Mouse (Mus musculus) forebrain, embryonic 16.5 days (tissue): ENCODE measurements at regions not wholly inside any gene's neighbourhood (a gene's known extent, or its start where the extent isn't known, plus 50 kb on each side); places are given as distances from the start of the nearest gene placed in this dataset.

Source experiments
- ATAC-seq: fragments of 200-750 bp; cut with Nextera tagmentation; 2 replicates; pipeline ENCODE4 v1.8.0; 2017; ENCODE audit warnings: mild to moderate bottlenecking, moderate library complexity
- H3K27ac ChIP-seq: fragments of 300-500 bp; sonication (generic); 2 replicates; pipeline ENCODE4 v1.5.1; 2014; ENCODE audit warnings: low read length, control low read depth
- H3K27me3 ChIP-seq: fragments of 300-500 bp; sonication (generic); replicated peaks from 2 replicates; pipeline ENCODE4 v1.6.1; 2014; ENCODE audit warnings: low read length; ENCODE audit not compliant: control insufficient read depth, insufficient read depth
- H3K36me3 ChIP-seq: fragments of 300-500 bp; sonication (generic); 2 replicates; pipeline ENCODE4 v1.6.1; 2014; ENCODE audit not compliant: control insufficient read depth, insufficient read depth
- H3K4me1 ChIP-seq: fragments of 300-500 bp; sonication (generic); replicated peaks from 2 replicates; pipeline ENCODE4 v1.6.1; 2014; ENCODE audit warnings: low read length; ENCODE audit not compliant: control insufficient read depth, insufficient read depth
- H3K4me2 ChIP-seq: fragments of 300-500 bp; sonication (generic); 2 replicates; pipeline ENCODE4 v1.6.1; 2014; ENCODE audit warnings: mild to moderate bottlenecking, low read length, control low read depth
- H3K4me3 ChIP-seq: fragments of 300-500 bp; sonication (generic); replicated peaks from 2 replicates; pipeline ENCODE4 v1.5.1; 2014; ENCODE audit warnings: mild to moderate bottlenecking, low read length, control low read depth
- H3K9ac ChIP-seq: fragments of 300-500 bp; sonication (generic); replicated peaks from 2 replicates; pipeline ENCODE4 v1.6.1; 2014; ENCODE audit warnings: low read depth, low read length, control low read depth
- H3K9me3 ChIP-seq: fragments of 300-500 bp; sonication (generic); 2 replicates; pipeline ENCODE4 v1.6.1; 2016; ENCODE audit warnings: low read length; ENCODE audit not compliant: control insufficient read depth
- WGBS: fragments of 180-500 bp; shearing (Covaris S2); extraction: QIAGEN DNeasy Blood & Tissue Kit; methylation state at CpG from one replicate; pipeline ENCODE4 v1.1.7; 2014; 5-methylcytosine and 5-hydroxymethylcytosine counted together

DNA sequence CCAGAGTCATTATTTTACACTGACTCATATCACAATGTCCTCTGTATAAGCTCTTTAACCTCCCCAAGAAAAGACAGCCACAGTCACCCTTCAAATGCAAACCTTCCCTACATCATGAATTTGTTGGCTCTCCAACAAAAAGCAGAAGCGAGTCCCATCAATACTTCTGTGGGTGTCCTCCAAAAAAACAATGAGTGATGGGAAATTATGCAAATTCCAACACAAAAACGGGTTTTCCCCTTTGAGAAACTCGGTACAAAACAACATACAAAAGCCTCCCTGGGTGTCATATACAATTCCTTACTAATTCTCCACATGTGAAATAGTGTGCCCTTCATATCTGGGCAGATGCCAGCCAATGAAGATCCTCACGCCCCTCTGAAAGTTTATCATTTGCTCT is 311.8 kb upstream of the 4930412O13Rik start:
- ATAC-seq, result no peak
- no peaks in the 10 kb centered on the region for H3K9me3 ChIP-seq

DNA sequence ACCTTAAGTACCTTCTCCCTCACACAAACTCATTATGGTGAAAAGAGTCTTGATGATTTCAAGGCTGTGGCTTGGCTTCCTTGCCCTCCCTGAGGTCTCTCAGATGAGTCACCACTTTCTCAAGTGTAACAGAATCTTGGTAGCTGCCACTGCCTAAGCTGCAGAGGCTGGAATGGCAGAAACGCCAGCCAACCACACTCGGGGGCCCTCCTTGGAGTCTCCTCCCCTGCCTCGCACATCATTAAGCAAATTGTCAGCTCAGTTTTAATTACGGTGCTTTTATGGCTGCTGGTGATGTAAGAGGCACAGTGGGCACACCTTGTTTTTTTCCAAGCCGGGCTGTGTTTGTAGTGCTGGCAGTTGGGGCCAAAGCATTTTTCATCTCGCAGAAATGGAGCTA is 306.9 kb upstream of the 4930412O13Rik start:
- peak; percentile 95 for ATAC-seq

More for the DNA sequence above, 311.8 kb upstream of the 4930412O13Rik start:
- H3K4me1 ChIP-seq, result peaks cover 2% of the 10 kb centered on the region
- no peak overlapping the region for H3K4me2 ChIP-seq
- no peak overlapping the region for H3K9ac ChIP-seq
- H3K27me3 ChIP-seq, result no peaks in the 10 kb centered on the region
- WGBS, result 67% methylated on average over 4 of the region's 4 CpGs
- H3K27ac ChIP-seq, result no peak overlapping the region
- no peak overlapping the region for H3K4me3 ChIP-seq
- H3K36me3 ChIP-seq, result no peaks in the 10 kb centered on the region

DNA sequence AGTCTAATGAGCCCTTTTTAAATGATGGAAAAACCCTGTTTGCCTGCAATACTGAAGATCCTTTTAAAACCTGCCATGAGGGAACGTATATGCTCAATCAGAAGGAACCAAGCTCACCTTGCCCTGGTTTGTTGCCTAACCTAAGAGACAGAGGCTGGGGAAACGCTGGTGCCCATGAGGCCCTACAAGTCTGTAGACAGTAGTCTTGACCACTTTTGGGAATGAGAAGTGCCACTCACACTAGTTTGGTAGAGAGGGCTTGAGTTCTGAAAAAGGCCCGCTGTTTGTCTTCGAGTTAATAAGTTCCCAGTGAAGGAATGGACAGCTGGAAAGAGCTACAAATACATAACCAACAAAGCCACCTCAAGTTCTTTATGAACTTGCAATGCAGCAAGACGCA is 306.4 kb upstream of the 4930412O13Rik start:
- no peak overlapping the region for H3K27ac ChIP-seq
- 54% methylated on average over 5 of the region's 5 CpGs for WGBS
- no peak overlapping the region for H3K9ac ChIP-seq
- H3K4me3 ChIP-seq, result no peak overlapping the region
- H3K4me1 ChIP-seq, result peaks cover 4% of the 10 kb centered on the region
- ATAC-seq, result peak; percentile 18; the same call in 1 of the 2 replicates
- no peaks in the 10 kb centered on the region for H3K36me3 ChIP-seq
- no peaks in the 10 kb centered on the region for H3K9me3 ChIP-seq
- H3K4me2 ChIP-seq, result no peak overlapping the region
- H3K27me3 ChIP-seq, result no peaks in the 10 kb centered on the region

More for the DNA sequence above, 306.9 kb upstream of the 4930412O13Rik start:
- Histone ChIP-seq H3K4me2 (peak overlapping the region; percentile 34), H3K4me1 (peaks cover 4% of the 10 kb centered on the region), H3K27ac (no peak overlapping the region), H3K36me3 (no peaks in the 10 kb centered on the region), H3K9me3 (no peaks in the 10 kb centered on the region), H3K27me3 (no peaks in the 10 kb centered on the region), H3K4me3 (no peak overlapping the region), H3K9ac (no peak overlapping the region)
- WGBS, result 9% methylated on average over 6 of the region's 6 CpGs

DNA sequence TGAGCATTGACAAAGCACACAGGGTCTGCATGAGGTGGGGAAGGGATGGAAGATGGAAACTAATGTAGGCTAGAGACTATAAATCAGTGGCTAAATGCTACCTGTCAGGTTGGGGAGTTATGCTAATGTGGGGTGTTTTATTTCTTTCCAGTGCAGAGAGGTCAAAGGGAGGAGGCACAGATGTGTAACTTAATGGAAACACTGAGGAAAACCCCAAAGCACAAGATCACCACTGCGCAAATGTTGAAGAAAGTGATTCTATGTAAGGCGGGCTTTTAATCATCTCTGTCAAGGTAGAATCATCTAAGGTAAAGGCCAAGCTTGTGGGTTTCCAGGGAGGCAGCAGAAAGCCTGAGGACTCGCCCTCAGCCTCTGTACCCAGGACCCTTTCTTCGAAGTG is 303.2 kb upstream of the 4930412O13Rik start:
- H3K27ac ChIP-seq, result no peak overlapping the region
- H3K4me2 ChIP-seq, result no peak overlapping the region
- ATAC-seq, result no peak
- no peak overlapping the region for H3K4me3 ChIP-seq
- H3K36me3 ChIP-seq, result no peaks in the 10 kb centered on the region
- 84% methylated on average over 4 of the region's 4 CpGs for WGBS
- no peak overlapping the region for H3K9ac ChIP-seq
- no peaks in the 10 kb centered on the region for H3K9me3 ChIP-seq
- H3K4me1 ChIP-seq, result peaks cover 4% of the 10 kb centered on the region
- H3K27me3 ChIP-seq, result no peaks in the 10 kb centered on the region

DNA sequence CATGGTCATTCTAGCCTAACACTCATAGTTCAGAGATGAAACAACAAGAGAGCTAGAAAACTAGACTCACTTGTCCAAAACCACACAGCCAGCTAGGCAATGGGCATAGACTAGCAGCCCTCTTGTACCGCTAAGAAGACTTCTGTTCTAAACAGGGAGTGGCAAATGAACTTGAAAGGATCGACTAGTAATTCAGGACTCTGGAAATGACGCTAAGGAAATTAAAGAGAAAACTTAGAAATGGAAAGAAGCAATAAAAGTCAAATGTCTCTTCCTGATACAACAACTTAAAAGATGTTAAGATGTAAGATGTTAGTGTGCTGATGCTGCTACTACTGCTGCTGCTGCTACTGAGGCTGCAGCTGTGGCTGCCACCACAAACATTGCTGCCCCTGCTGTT is 293.7 kb upstream of the 4930412O13Rik start:
- Histone ChIP-seq H3K4me3 (no peak overlapping the region), H3K9ac (no peak overlapping the region), H3K27me3 (no peaks in the 10 kb centered on the region), H3K27ac (no peak overlapping the region), H3K4me1 (no peaks in the 10 kb centered on the region), H3K36me3 (no peaks in the 10 kb centered on the region), H3K4me2 (no peak overlapping the region), H3K9me3 (peaks cover 2% of the 10 kb centered on the region; the same call in 1 of the 2 replicates)
- 100% methylated on average over 3 of the region's 3 CpGs for WGBS
- ATAC-seq, result no peak

DNA sequence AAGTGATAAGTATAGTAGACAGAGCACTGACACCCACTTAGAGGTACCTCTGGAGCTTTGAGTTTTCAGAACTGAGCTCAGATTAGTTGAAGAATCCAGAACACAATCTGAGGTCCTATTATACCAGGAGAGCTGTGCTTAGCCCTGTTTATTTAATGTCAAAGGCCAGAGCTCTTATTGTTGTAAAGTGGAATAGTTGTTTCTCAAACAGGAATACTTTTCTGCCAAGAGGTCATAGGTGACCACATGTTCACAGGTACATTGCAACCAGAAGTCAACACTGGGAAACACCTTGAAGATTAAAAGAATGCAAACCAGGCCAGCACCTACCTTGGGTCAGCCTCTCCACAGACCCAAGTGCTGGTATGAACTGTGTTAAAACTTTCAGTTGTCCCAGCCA is 291.9 kb upstream of the 4930412O13Rik start:
- no peak overlapping the region for H3K9ac ChIP-seq
- no peaks in the 10 kb centered on the region for H3K4me1 ChIP-seq
- ATAC-seq, result no peak
- H3K9me3 ChIP-seq, result peaks cover 2% of the 10 kb centered on the region; the same call in 1 of the 2 replicates
- H3K4me3 ChIP-seq, result no peak overlapping the region
- no peaks in the 10 kb centered on the region for H3K36me3 ChIP-seq
- no peaks in the 10 kb centered on the region for H3K27me3 ChIP-seq
- no peak overlapping the region for H3K27ac ChIP-seq
- H3K4me2 ChIP-seq, result no peak overlapping the region

DNA sequence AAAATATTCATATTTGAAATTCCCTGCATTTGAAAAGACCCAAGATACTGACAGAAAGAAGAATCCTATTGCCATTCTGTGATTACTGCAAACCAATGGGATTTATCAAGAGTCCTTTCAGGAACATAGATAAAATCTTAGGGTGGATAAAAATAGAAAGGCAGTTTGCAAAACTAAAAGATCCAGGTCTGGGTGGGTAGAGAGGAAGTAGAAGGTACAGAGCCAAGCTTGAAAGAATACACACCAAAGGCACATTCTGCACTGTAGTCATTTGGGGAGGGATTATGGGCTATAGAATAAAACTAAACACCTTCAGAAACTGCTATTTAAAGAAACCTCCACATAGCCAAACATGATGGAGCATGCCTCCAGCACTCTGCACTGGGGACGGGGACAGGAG is 288.5 kb upstream of the 4930412O13Rik start:
- 77% methylated on average over 1 of the region's 1 CpGs for WGBS
- Histone ChIP-seq H3K4me1 (no peaks in the 10 kb centered on the region), H3K9me3 (peaks cover 2% of the 10 kb centered on the region; the same call in 1 of the 2 replicates), H3K4me2 (no peak overlapping the region), H3K27me3 (no peaks in the 10 kb centered on the region), H3K27ac (no peak overlapping the region), H3K9ac (no peak overlapping the region), H3K36me3 (no peaks in the 10 kb centered on the region), H3K4me3 (no peak overlapping the region)
- no peak for ATAC-seq

DNA sequence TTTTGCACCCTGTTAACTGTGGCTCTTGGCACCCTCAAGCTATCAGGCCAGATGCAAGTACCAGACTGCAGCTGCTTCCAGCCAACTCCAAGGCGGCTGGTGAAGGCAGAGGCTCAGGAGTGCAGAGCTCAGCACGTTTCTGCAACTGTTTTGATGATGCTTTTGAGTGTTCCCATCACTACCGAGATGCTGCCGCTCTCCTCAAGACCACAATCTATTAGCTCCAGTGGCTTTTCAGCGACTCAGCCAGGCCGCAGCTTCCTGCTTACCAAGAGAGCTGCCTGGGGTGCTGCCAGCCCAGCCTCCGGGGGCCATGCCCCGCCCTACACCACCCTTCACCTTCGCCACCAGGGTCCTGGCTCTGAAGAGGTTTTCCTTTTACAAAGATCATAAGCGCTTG is 287.1 kb upstream of the 4930412O13Rik start:
- Histone ChIP-seq H3K4me3 (no peak overlapping the region), H3K9me3 (peaks cover 2% of the 10 kb centered on the region; the same call in 1 of the 2 replicates), H3K36me3 (no peaks in the 10 kb centered on the region), H3K27me3 (no peaks in the 10 kb centered on the region), H3K4me1 (no peaks in the 10 kb centered on the region), H3K27ac (no peak overlapping the region), H3K4me2 (no peak overlapping the region), H3K9ac (no peak overlapping the region)
- WGBS, result 44% methylated on average over 10 of the region's 10 CpGs
- ATAC-seq, result peak; percentile 12; the same call in 1 of the 2 replicates

DNA sequence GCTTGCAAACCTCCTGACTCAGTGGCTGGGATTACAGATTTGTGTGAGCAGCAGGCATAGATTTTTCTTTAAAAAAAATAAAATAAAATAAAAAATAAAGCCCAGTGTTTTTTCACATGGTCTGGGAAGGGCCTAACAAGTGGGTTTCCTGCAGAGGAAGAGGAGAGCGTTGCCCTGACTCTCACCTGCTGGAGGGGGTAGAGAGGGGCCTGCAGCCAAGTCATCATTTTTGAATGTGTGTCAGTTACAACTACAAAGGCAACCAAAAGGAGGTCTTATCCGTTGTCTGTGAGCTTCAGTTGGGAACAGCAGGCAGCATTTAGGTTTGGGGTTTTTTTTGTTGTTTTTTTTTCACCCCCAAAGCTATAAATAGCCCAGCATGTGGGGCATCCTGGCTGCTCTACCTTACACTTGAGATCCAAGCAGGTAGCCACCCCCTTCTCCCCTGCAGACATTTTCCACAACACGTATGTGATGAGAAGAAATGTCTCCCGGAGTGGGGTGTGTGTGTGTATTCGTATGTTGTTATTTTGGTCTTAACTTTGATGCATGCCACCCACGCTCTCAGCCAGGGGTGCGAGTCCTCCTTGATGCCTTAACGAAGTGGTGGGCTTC is 285.7 kb upstream of the 4930412O13Rik start:
- no peak for ATAC-seq

DNA sequence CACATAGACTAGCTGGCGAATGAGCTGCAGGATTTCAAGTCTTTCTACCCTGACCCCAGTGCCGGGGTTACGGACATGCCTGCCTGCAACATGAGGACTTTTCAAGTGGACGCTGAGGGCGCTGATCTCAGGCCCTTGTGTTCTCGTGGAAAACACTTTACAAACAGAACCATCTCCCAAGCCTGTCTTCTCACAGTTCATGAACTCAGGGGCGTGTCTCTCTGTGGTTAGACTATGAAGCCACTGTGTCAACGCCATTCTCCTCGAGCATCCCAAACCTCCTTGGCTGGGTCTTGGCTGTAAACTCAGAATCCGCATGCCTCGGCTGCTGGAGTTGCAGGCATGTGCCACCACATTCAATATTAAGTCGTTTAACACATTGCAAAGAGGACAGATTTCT is 284.9 kb upstream of the 4930412O13Rik start:
- H3K36me3 ChIP-seq, result no peaks in the 10 kb centered on the region
- H3K9ac ChIP-seq, result no peak overlapping the region
- H3K27me3 ChIP-seq, result no peaks in the 10 kb centered on the region
- H3K27ac ChIP-seq, result no peak overlapping the region
- no peaks in the 10 kb centered on the region for H3K4me1 ChIP-seq
- WGBS, result 85% methylated on average over 12 of the region's 12 CpGs
- H3K9me3 ChIP-seq, result peaks cover 4% of the 10 kb centered on the region; the same call in 1 of the 2 replicates
- no peak overlapping the region for H3K4me3 ChIP-seq
- ATAC-seq, result no peak
- no peak overlapping the region for H3K4me2 ChIP-seq

More for the DNA sequence above, 285.7 kb upstream of the 4930412O13Rik start:
- no peaks in the 10 kb centered on the region for H3K4me1 ChIP-seq
- H3K9me3 ChIP-seq, result peaks cover 2% of the 10 kb centered on the region; the same call in 1 of the 2 replicates
- no peaks in the 10 kb centered on the region for H3K36me3 ChIP-seq
- H3K27me3 ChIP-seq, result no peaks in the 10 kb centered on the region
- H3K9ac ChIP-seq, result no peak overlapping the region
- 73% methylated on average over 8 of the region's 8 CpGs for WGBS
- no peak overlapping the region for H3K4me2 ChIP-seq
- no peak overlapping the region for H3K4me3 ChIP-seq
- H3K27ac ChIP-seq, result no peak overlapping the region
